Mouse (Mus musculus) liver, embryonic 14.5 days (tissue): ENCODE measurements at regions not wholly inside any gene's neighbourhood (a gene's known extent, or its start where the extent isn't known, plus 50 kb on each side); places are given as distances from the start of the nearest gene placed in this dataset.

Experiments
- CTCF ChIP-seq: IDR thresholded peaks from 2 replicates; pipeline ENCODE4 v1.5.1; 2016; ENCODE audit warnings: antibody characterized with exemption, low read depth, control low read depth
- EP300 ChIP-seq: IDR thresholded peaks from 2 replicates; pipeline ENCODE4 v1.6.1; 2016; ENCODE audit warnings: antibody characterized with exemption, low read depth

- no peak for TF ChIP-seq EP300
- TF ChIP-seq CTCF = no peak
Measured at GRCm38 (mm10) chr14:99614748-99615147, 316.3 kb downstream of the Klf5 start.
